Mouse (Mus musculus) stomach, postnatal 0 days (tissue): ENCODE results near the gene Spaar. TPM values are rescaled to one million over a fixed set of nuclear protein-coding genes. Genes with fewer than 3 reads are reported as not detected.

ENCODE experiments used
- ATAC-seq: fragments of 200-750 bp; cut with Nextera tagmentation; 2 replicates; pipeline ENCODE4 v1.8.0; 2017; ENCODE audit not compliant: low FRiP score, low TSS enrichment
- DNase-seq: peaks from one replicate; pipeline ENCODE4 v3.0.0-alpha.2; 2016; ENCODE audit warnings: low spot score
- H3K27ac ChIP-seq: fragments of 300-500 bp; sonication (generic); replicated peaks from 2 replicates; pipeline ENCODE4 v1.5.1; 2014; ENCODE audit warnings: mild to moderate bottlenecking, control low read depth
- H3K27me3 ChIP-seq: fragments of 300-500 bp; sonication (generic); 2 replicates; pipeline ENCODE4 v1.6.1; 2014; ENCODE audit warnings: low read length; ENCODE audit not compliant: control insufficient read depth, insufficient read depth
- H3K36me3 ChIP-seq: fragments of 300-500 bp; sonication (generic); 2 replicates; pipeline ENCODE4 v1.6.1; 2014; ENCODE audit warnings: low read length, mixed read lengths; ENCODE audit not compliant: control insufficient read depth, insufficient read depth
- H3K4me1 ChIP-seq: fragments of 300-500 bp; sonication (generic); replicated peaks from 2 replicates; pipeline ENCODE4 v1.6.1; 2014; ENCODE audit warnings: antibody characterized with exemption; ENCODE audit not compliant: control insufficient read depth, insufficient read depth
- H3K4me2 ChIP-seq: fragments of 300-500 bp; sonication (generic); replicated peaks from 2 replicates; pipeline ENCODE4 v1.6.1; 2014; ENCODE audit warnings: low read depth, mild to moderate bottlenecking, control low read depth, moderate library complexity
- H3K4me3 ChIP-seq: fragments of 300-500 bp; sonication (generic); 2 replicates; pipeline ENCODE4 v1.5.1; 2014; ENCODE audit warnings: low read depth, low read length, control low read depth
- H3K9ac ChIP-seq: fragments of 300-500 bp; sonication (generic); 2 replicates; pipeline ENCODE4 v1.6.1; 2014; ENCODE audit warnings: mild to moderate bottlenecking, low read length, control low read depth, mixed read lengths
- H3K9me3 ChIP-seq: fragments of 300-500 bp; sonication (generic); 2 replicates; pipeline ENCODE4 v1.6.1; 2016; ENCODE audit warnings: low read length; ENCODE audit not compliant: control insufficient read depth
- CTCF ChIP-seq: IDR thresholded peaks from 2 replicates; pipeline ENCODE4 v1.5.1; 2016; ENCODE audit warnings: antibody characterized with exemption, low read depth, mild to moderate bottlenecking, moderate library complexity
- EP300 ChIP-seq: optimal IDR thresholded peaks from 2 replicates; pipeline ENCODE3; 2016; ENCODE audit warnings: antibody characterized with exemption
- WGBS: fragments of 180-500 bp; shearing (Covaris S2); extraction: QIAGEN DNeasy Blood & Tissue Kit; methylation state at CpG from one replicate; pipeline ENCODE4 v1.1.7; 2014; 5-methylcytosine and 5-hydroxymethylcytosine counted together
- polyA plus RNA-seq: library from polyadenylated mRNA; unstranded; fragments of >200 nt; fragmentation: Nextera tagmentation; extraction: Ambion mirVana; gene quantifications from 2 replicates; pipeline ENCODE4 v1.2.1, GENCODE M21; 2015

Spaar gene
- polyA plus RNA-seq, 1 experiment from 2014 or later: 0.27 TPM

DNA sequence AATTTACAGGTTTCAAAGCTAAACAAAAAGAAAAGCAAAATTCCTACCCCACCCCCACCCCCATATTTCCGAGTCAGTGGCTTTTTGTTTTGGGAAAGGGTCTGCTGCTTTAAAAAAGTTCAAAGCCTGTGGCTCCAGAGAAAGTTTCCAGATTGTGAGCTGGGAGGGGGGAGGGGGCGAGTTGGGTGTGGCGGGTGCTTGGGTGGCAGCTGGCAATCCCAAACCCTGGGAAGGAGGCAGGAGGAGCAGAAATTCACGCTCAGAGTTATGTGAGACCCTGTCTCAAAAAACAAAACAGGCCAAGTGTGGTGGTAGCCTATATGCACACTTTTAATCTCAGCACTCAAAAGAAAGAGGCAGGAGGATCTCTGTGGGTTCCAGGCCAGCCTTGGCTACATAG, 12.8 kb downstream of the Spaar start:
- DNase-seq (no peak), ATAC-seq (no peak)
- no peak overlapping the region for H3K9ac ChIP-seq
- no peaks in the 10 kb centered on the region for H3K9me3 ChIP-seq
- no peaks in the 10 kb centered on the region for H3K27me3 ChIP-seq
- no peak overlapping the region for H3K27ac ChIP-seq
- no peak overlapping the region for H3K4me2 ChIP-seq
- H3K4me3 ChIP-seq: no peak overlapping the region
- WGBS: 37% methylated on average over 4 of the region's 4 CpGs
- TF ChIP-seq CTCF (no peak), EP300 (no peak)
- no peaks in the 10 kb centered on the region for H3K36me3 ChIP-seq
- no peaks in the 10 kb centered on the region; the same call in 1 of the 2 replicates for H3K4me1 ChIP-seq

DNA sequence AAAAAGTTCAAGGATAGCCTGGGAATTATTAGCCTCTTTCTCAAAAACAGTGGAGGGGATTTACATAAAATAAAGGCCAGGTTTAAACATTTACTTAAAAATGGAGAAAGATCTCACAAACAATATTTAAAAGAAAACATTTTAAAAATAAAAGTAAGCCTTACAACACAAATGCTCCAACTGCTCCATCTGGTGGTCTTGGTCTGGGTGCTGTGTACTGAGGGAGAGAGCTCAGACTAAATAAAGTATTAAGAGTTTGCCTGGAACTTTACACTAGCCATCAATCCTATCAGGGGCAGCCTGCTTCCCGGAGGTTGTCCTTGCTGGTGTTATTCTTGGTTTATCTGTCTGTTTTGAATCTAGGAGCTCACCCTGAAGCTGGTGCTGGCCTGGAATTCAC, 13.3 kb downstream of the Spaar start:
- Histone ChIP-seq H3K4me1 (no peaks in the 10 kb centered on the region; the same call in 1 of the 2 replicates), H3K9me3 (no peaks in the 10 kb centered on the region), H3K9ac (no peak overlapping the region), H3K27ac (no peak overlapping the region), H3K36me3 (no peaks in the 10 kb centered on the region), H3K4me2 (no peak overlapping the region), H3K4me3 (no peak overlapping the region), H3K27me3 (no peaks in the 10 kb centered on the region)
- TF ChIP-seq CTCF (peak; percentile 73), EP300 (no peak)
- ATAC-seq (no peak), DNase-seq (no peak)
- WGBS: 33% methylated on average over 1 of the region's 1 CpGs

DNA sequence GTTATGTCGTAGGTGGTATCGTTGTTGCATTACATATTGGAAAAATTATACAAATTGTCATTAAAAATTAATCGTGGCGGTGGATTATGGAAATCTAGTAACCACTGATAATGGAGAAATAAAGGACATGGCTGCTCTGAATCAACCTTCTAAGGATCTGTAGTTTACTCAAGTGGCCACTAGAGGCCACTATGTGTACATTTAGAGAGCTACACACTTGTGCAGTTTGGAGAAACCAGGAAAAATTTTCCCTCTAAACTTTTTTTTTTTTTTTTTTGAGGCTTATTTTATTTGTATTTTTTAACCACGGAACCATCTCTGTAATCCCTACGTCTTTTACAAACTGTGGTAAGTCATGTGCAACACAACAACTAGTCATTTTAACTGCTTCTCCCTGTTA, 15.4 kb downstream of the Spaar start:
- Histone ChIP-seq H3K4me2 (no peak overlapping the region), H3K9me3 (no peaks in the 10 kb centered on the region), H3K9ac (no peak overlapping the region), H3K27me3 (no peaks in the 10 kb centered on the region), H3K27ac (no peak overlapping the region), H3K36me3 (no peaks in the 10 kb centered on the region), H3K4me3 (no peak overlapping the region), H3K4me1 (no peaks in the 10 kb centered on the region; the same call in 1 of the 2 replicates)
- WGBS: 8% methylated on average over 6 of the region's 6 CpGs
- ATAC-seq (peak; percentile 58; the same call in 1 of the 2 replicates), DNase-seq (no peak)
- TF ChIP-seq CTCF (peak; percentile 82), EP300 (no peak)

DNA sequence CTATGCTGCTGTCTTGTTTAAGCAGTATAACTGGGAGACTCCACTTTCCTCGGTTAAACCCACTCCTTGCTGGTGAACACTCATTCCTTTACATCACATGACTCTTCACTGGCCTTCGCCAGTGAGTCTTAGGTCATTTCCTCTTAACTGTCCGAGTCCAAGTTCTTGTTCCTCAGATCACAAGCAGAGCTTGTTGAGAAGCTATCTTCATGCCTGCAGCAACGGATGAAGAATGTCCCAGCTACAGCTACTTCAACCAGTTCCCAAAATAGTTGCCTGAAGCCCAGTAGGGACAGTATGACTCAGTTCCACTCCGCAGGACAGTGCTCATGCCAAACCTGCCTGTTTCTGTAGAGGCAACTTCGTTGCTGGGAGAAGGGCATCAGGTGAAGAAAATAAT, 27.4 kb downstream of the Spaar start:
- Histone ChIP-seq H3K27me3 (no peaks in the 10 kb centered on the region), H3K4me1 (no peaks in the 10 kb centered on the region), H3K4me2 (no peak overlapping the region), H3K9me3 (no peaks in the 10 kb centered on the region), H3K9ac (no peak overlapping the region), H3K4me3 (no peak overlapping the region), H3K36me3 (no peaks in the 10 kb centered on the region), H3K27ac (no peak overlapping the region)
- DNase-seq (no peak), ATAC-seq (no peak)
- TF ChIP-seq CTCF (no peak), EP300 (no peak)
- WGBS: 55% methylated on average over 6 of the region's 6 CpGs

DNA sequence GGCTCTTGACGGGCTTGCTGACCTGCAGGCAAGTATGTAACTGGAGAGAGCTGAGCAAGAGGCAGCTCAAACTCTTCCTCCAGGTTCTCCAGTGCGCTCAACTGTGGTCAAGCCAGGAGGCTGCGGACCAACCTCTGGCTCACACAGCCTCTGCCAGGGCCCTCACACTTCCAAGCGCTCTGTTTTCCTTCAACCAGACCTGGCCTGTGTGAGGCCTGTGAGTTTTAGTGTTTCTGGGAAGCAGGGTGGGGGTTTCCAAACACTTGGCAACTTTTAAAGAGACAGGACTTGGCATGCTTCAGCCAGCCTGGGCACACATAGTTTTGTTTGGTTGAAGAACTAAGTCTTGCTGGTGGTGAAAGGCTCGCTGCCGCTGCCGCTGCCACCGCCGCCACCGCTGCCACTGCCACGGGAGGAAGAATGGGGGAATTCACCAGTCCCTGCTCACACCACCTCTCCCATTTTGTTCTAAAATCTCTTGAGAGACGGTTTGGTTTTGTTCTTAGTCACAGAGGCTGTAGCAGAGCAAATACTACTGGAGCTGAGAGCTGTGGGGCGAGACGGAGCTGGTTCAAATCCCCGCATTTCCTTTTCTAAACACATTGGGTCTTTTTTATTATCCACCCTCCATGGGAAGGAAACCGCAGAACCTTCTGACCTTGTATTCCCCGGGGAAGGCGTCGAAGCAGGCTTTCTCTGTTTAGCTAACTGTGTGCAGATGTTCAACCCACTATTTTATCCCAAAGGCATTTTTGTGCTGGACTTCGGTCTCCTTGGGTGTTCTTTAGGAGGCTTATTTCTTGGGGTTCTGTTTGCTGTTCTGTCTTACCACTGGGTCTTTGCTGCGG, 30.0 kb downstream of the Spaar start:
- H3K9ac ChIP-seq: no peak overlapping the region
- no peak for DNase-seq
- no peaks in the 10 kb centered on the region for H3K9me3 ChIP-seq
- peak overlapping the region; percentile 5; the same call in 1 of the 2 replicates for H3K27ac ChIP-seq
- no peak for ATAC-seq
- no peak overlapping the region for H3K4me2 ChIP-seq
- no peaks in the 10 kb centered on the region for H3K36me3 ChIP-seq
- no peaks in the 10 kb centered on the region for H3K27me3 ChIP-seq
- WGBS: 63% methylated on average over 21 of the region's 21 CpGs
- TF ChIP-seq EP300: no peak
- TF ChIP-seq CTCF: no peak
- H3K4me1 ChIP-seq: no peaks in the 10 kb centered on the region
- no peak overlapping the region for H3K4me3 ChIP-seq

DNA sequence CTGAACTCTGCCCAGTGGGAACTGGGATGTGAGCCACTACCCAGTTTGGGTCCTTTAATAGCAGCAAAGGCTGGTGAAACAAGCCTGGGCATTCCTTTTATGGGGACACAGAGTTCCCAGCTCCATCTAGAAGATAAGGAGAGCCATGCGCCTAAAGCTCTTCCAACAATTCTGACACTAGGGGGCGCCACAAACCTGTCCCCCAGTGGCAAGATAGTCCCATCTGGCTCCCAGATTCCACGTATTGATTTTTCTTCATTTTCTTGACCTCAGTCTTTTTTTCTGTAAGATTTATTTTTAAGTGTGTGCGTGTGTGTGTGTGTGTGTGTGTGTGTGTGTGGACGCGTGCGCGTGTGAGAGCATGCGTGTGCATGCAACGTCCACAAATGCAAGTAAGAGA, 30.6 kb downstream of the Spaar start:
- TF ChIP-seq EP300 (no peak), CTCF (peak; percentile 66)
- 80% methylated on average over 10 of the region's 10 CpGs for WGBS
- no peak for DNase-seq
- H3K9ac ChIP-seq: no peak overlapping the region
- H3K27ac ChIP-seq: peak overlapping the region; percentile 5; the same call in 1 of the 2 replicates
- ATAC-seq: no peak
- H3K9me3 ChIP-seq: no peaks in the 10 kb centered on the region
- no peak overlapping the region for H3K4me3 ChIP-seq
- H3K4me2 ChIP-seq: no peak overlapping the region
- no peaks in the 10 kb centered on the region for H3K27me3 ChIP-seq
- no peaks in the 10 kb centered on the region for H3K4me1 ChIP-seq
- no peaks in the 10 kb centered on the region for H3K36me3 ChIP-seq
